Mouse (Mus musculus): Measurements from ENCODE around the gene Plagl1.
"Not testable (repeated sequence)": the region's sequence is repeated elsewhere in the genome, so short reads cannot be mapped to it uniquely, and the experiment has no call there.

The Plagl1 gene

GRCm38 (mm10) chr10:13060021-13060668 is at the start of gene Plagl1:
Plagl1 (plus strand) TSS chr10:13060504.
- no peak for DNase-seq (ENCODE audit: low spot score)

- no peak for DNase-seq (ENCODE audit: low spot score)
Measured at GRCm38 (mm10) chr10:13014026-13014425, 46.3 kb upstream of the Plagl1 start.

- DNase-seq (ENCODE audit: low spot score) = peak; percentile 90
Measured at GRCm38 (mm10) chr10:13016573-13016972, 43.7 kb upstream of the Plagl1 start.

GRCm38 (mm10) chr10:13018510-13018909 is 41.8 kb upstream of the Plagl1 start:
- peak; percentile 61 for DNase-seq (ENCODE audit: low spot score)

GRCm38 (mm10) chr10:13019026-13019425 is 41.3 kb upstream of the Plagl1 start:
- DNase-seq (ENCODE audit: low spot score) = no peak

GRCm38 (mm10) chr10:13022103-13022502 is 38.2 kb upstream of the Plagl1 start:
- DNase-seq (ENCODE audit: low spot score) = no peak

GRCm38 (mm10) chr10:13023985-13024384 is 36.3 kb upstream of the Plagl1 start:
- DNase-seq (ENCODE audit: low spot score) = not testable (repeated sequence)

- no peak for DNase-seq (ENCODE audit: low spot score)
Measured at GRCm38 (mm10) chr10:13027702-13028101, 32.6 kb upstream of the Plagl1 start.

- DNase-seq (ENCODE audit: low spot score) = no peak
Measured at GRCm38 (mm10) chr10:13028215-13028614, 32.1 kb upstream of the Plagl1 start.

GRCm38 (mm10) chr10:13029416-13029815 is 30.9 kb upstream of the Plagl1 start:
- DNase-seq (ENCODE audit: low spot score) = no peak

- no peak for DNase-seq (ENCODE audit: low spot score)
Measured at GRCm38 (mm10) chr10:13035270-13035669, 25.0 kb upstream of the Plagl1 start.

GRCm38 (mm10) chr10:13039637-13040174 is 20.6 kb upstream of the Plagl1 start:
- DNase-seq (ENCODE audit: low spot score) = no peak

- DNase-seq (ENCODE audit: low spot score) = no peak
Measured at GRCm38 (mm10) chr10:13044659-13045058, 15.6 kb upstream of the Plagl1 start.

GRCm38 (mm10) chr10:13047816-13048215 is 12.5 kb upstream of the Plagl1 start:
- DNase-seq (ENCODE audit: low spot score) = no peak

- DNase-seq (ENCODE audit: low spot score) = no peak
Measured at GRCm38 (mm10) chr10:13056863-13057381, 3.4 kb upstream of the Plagl1 start.

- peak; percentile 27 for DNase-seq (ENCODE audit: low spot score)
Measured at GRCm38 (mm10) chr10:13060821-13061671, 742 bp downstream of the Plagl1 start.

- DNase-seq (ENCODE audit: low spot score) = no peak
Measured at GRCm38 (mm10) chr10:13062373-13062772, 2.1 kb downstream of the Plagl1 start.

- no peak for DNase-seq (ENCODE audit: low spot score)
Measured at GRCm38 (mm10) chr10:13063457-13063856, 3.2 kb downstream of the Plagl1 start.

- no peak for DNase-seq (ENCODE audit: low spot score)
Measured at GRCm38 (mm10) chr10:13065129-13065752, 4.9 kb downstream of the Plagl1 start.

- DNase-seq (ENCODE audit: low spot score) = no peak
Measured at GRCm38 (mm10) chr10:13071031-13071430, 10.7 kb downstream of the Plagl1 start.

- no peak for DNase-seq (ENCODE audit: low spot score)
Measured at GRCm38 (mm10) chr10:13076807-13077532, 16.7 kb downstream of the Plagl1 start.

- DNase-seq (ENCODE audit: low spot score) = no peak
Measured at GRCm38 (mm10) chr10:13082459-13082858, 22.2 kb downstream of the Plagl1 start.

Measured in embryo, embryonic 10.5 days (tissue).